Mouse (Mus musculus) liver, embryonic 12.5 days (tissue): ENCODE data around the gene Mdm2. TPM values are rescaled to one million over a fixed set of nuclear protein-coding genes. Genes with fewer than 3 reads are reported as not detected.

ENCODE experiments used
- ATAC-seq: fragments of 200-750 bp; cut with Nextera tagmentation; 2 replicates; pipeline ENCODE4 v1.8.0; 2017; ENCODE audit warnings: moderate number of reproducible peaks, mild to moderate bottlenecking, moderate library complexity
- H3K27ac ChIP-seq: fragments of 300-500 bp; sonication (generic); 2 replicates; pipeline ENCODE4 v1.5.1; 2016; ENCODE audit warnings: mild to moderate bottlenecking
- H3K27me3 ChIP-seq: fragments of 300-500 bp; sonication (generic); replicated peaks from 2 replicates; pipeline ENCODE4 v1.6.1; 2016; ENCODE audit warnings: mild to moderate bottlenecking, moderate library complexity
- H3K36me3 ChIP-seq: fragments of 300-500 bp; sonication (generic); 2 replicates; pipeline ENCODE4 v1.6.1; 2016; ENCODE audit warnings: mild to moderate bottlenecking, moderate library complexity
- H3K4me1 ChIP-seq: fragments of 300-500 bp; sonication (generic); 2 replicates; pipeline ENCODE4 v1.6.1; 2016
- H3K4me2 ChIP-seq: fragments of 300-500 bp; sonication (generic); 2 replicates; pipeline ENCODE4 v1.6.1; 2016; ENCODE audit warnings: mild to moderate bottlenecking, moderate library complexity
- H3K4me3 ChIP-seq: fragments of 300-500 bp; sonication (generic); 2 replicates; pipeline ENCODE4 v1.5.1; 2016; ENCODE audit warnings: mild to moderate bottlenecking, moderate library complexity
- H3K9ac ChIP-seq: fragments of 300-500 bp; sonication (generic); 2 replicates; pipeline ENCODE4 v1.6.1; 2016; ENCODE audit warnings: mild to moderate bottlenecking, moderate library complexity
- H3K9me3 ChIP-seq: fragments of 300-500 bp; sonication (generic); replicated peaks from 2 replicates; pipeline ENCODE4 v1.6.1; 2016; ENCODE audit warnings: mild to moderate bottlenecking, moderate library complexity
- WGBS: fragments of 180-500 bp; shearing (Covaris S2); methylation state at CpG from one replicate; pipeline ENCODE4 v1.1.7; 2016; ENCODE audit not compliant: insufficient replicate concordance; 5-methylcytosine and 5-hydroxymethylcytosine counted together
- polyA plus RNA-seq: library from polyadenylated mRNA; unstranded; fragments of >200 nt; fragmentation: Nextera tagmentation; extraction: Ambion mirVana; gene quantifications from 2 replicates; pipeline ENCODE4 v1.2.1, GENCODE M21; 2016

The Mdm2 gene
- polyA plus RNA-seq, 1 experiment from 2014 or later, result 36.9 TPM

- Histone ChIP-seq H3K4me3 (peak overlapping the region; percentile 1; the same call in 1 of the 2 replicates), H3K27me3 (0 out of 2 replicates have a peak, but pooled peaks cover 4% of the 10 kb centered on the region), H3K9ac (no peak overlapping the region), H3K36me3 (no peaks in the 10 kb centered on the region), H3K27ac (no peak overlapping the region), H3K4me2 (peak overlapping the region; percentile 54), H3K4me1 (peaks cover 34% of the 10 kb centered on the region), H3K9me3 (no peaks in the 10 kb centered on the region)
- ATAC-seq, result no peak
- WGBS, result 39% methylated on average over 20 of the region's 20 CpGs
These were observed 35.2 kb downstream of the Mdm2 start for GRCm38 (mm10) chr10:117675096-117676035.

- no peaks in the 10 kb centered on the region for H3K36me3 ChIP-seq
- peaks cover 34% of the 10 kb centered on the region for H3K4me1 ChIP-seq
- no peaks in the 10 kb centered on the region for H3K9me3 ChIP-seq
- H3K27me3 ChIP-seq, result 0 out of 2 replicates have a peak, but pooled peaks cover 4% of the 10 kb centered on the region
- H3K9ac ChIP-seq, result no peak overlapping the region
- H3K4me2 ChIP-seq, result no peak overlapping the region
- no peak for ATAC-seq
- 59% methylated on average over 3 of the region's 3 CpGs for WGBS
- no peak overlapping the region for H3K27ac ChIP-seq
- no peak overlapping the region for H3K4me3 ChIP-seq
These were observed 36.1 kb downstream of the Mdm2 start for GRCm38 (mm10) chr10:117674359-117675019.

GRCm38 (mm10) chr10:117673913-117674312, 36.6 kb downstream of the Mdm2 start:
- no peak for ATAC-seq
- Histone ChIP-seq H3K4me2 (no peak overlapping the region), H3K27me3 (0 out of 2 replicates have a peak, but pooled peaks cover 4% of the 10 kb centered on the region), H3K27ac (no peak overlapping the region), H3K4me3 (no peak overlapping the region), H3K9ac (no peak overlapping the region), H3K36me3 (no peaks in the 10 kb centered on the region), H3K4me1 (peaks cover 31% of the 10 kb centered on the region), H3K9me3 (no peaks in the 10 kb centered on the region)
- WGBS, result 79% methylated on average over 1 of the region's 1 CpGs

- Histone ChIP-seq H3K27me3 (0 out of 2 replicates have a peak, but pooled peaks cover 4% of the 10 kb centered on the region), H3K4me1 (peaks cover 19% of the 10 kb centered on the region), H3K27ac (no peak overlapping the region), H3K9ac (no peak overlapping the region), H3K4me3 (no peak overlapping the region), H3K9me3 (no peaks in the 10 kb centered on the region), H3K4me2 (no peak overlapping the region), H3K36me3 (no peaks in the 10 kb centered on the region)
- WGBS, result 66% methylated on average over 7 of the region's 7 CpGs
- no peak for ATAC-seq
These were observed 37.9 kb downstream of the Mdm2 start for GRCm38 (mm10) chr10:117672693-117673092.

GRCm38 (mm10) chr10:117671930-117672666, 38.5 kb downstream of the Mdm2 start:
- WGBS, result 72% methylated on average over 13 of the region's 13 CpGs
- Histone ChIP-seq H3K4me1 (peaks cover 14% of the 10 kb centered on the region), H3K27me3 (0 out of 2 replicates have a peak, but pooled peaks cover 4% of the 10 kb centered on the region), H3K36me3 (no peaks in the 10 kb centered on the region), H3K4me2 (no peak overlapping the region), H3K4me3 (no peak overlapping the region), H3K27ac (no peak overlapping the region), H3K9me3 (no peaks in the 10 kb centered on the region), H3K9ac (no peak overlapping the region)
- ATAC-seq, result no peak

GRCm38 (mm10) chr10:117671266-117671665, 39.3 kb downstream of the Mdm2 start:
- H3K36me3 ChIP-seq, result no peaks in the 10 kb centered on the region
- H3K27me3 ChIP-seq, result 0 out of 2 replicates have a peak, but pooled peaks cover 4% of the 10 kb centered on the region
- H3K27ac ChIP-seq, result no peak overlapping the region
- H3K4me2 ChIP-seq, result no peak overlapping the region
- peaks cover 9% of the 10 kb centered on the region for H3K4me1 ChIP-seq
- no peaks in the 10 kb centered on the region for H3K9me3 ChIP-seq
- no peak for ATAC-seq
- H3K9ac ChIP-seq, result no peak overlapping the region
- H3K4me3 ChIP-seq, result no peak overlapping the region
- 74% methylated on average over 9 of the region's 9 CpGs for whole genome bisulfite sequencing

- Histone ChIP-seq H3K36me3 (no peaks in the 10 kb centered on the region), H3K9ac (no peak overlapping the region), H3K27ac (no peak overlapping the region), H3K4me1 (peaks cover 4% of the 10 kb centered on the region; the same call in 1 of the 2 replicates), H3K9me3 (no peaks in the 10 kb centered on the region), H3K4me2 (no peak overlapping the region), H3K27me3 (0 out of 2 replicates have a peak, but pooled peaks cover 4% of the 10 kb centered on the region), H3K4me3 (no peak overlapping the region)
- no peak for ATAC-seq
- 69% methylated on average over 5 of the region's 5 CpGs for WGBS
These were observed 39.8 kb downstream of the Mdm2 start for GRCm38 (mm10) chr10:117670791-117671190.

GRCm38 (mm10) chr10:117670092-117670491, 40.5 kb downstream of the Mdm2 start:
- Histone ChIP-seq H3K36me3 (no peaks in the 10 kb centered on the region), H3K27me3 (no peaks in the 10 kb centered on the region), H3K27ac (no peak overlapping the region), H3K9ac (no peak overlapping the region), H3K4me3 (no peak overlapping the region), H3K9me3 (no peaks in the 10 kb centered on the region), H3K4me2 (no peak overlapping the region), H3K4me1 (no peaks in the 10 kb centered on the region)
- no peak for ATAC-seq
- 69% methylated on average over 3 of the region's 3 CpGs for WGBS

- no peak for ATAC-seq
- no peak overlapping the region for H3K27ac ChIP-seq
These were observed 41.0 kb downstream of the Mdm2 start for GRCm38 (mm10) chr10:117669449-117670090.

GRCm38 (mm10) chr10:117668546-117669300, 41.8 kb downstream of the Mdm2 start:
- Histone ChIP-seq H3K9ac (no peak overlapping the region), H3K4me3 (no peak overlapping the region), H3K36me3 (no peaks in the 10 kb centered on the region), H3K4me2 (no peak overlapping the region), H3K27me3 (no peaks in the 10 kb centered on the region), H3K9me3 (no peaks in the 10 kb centered on the region), H3K27ac (no peak overlapping the region), H3K4me1 (0 out of 2 replicates have a peak, but pooled peaks cover 4% of the 10 kb centered on the region)
- WGBS, result 70% methylated on average over 10 of the region's 10 CpGs
- ATAC-seq, result no peak

More at GRCm38 (mm10) chr10:117669449-117670090, 41.0 kb downstream of the Mdm2 start:
- H3K9ac ChIP-seq, result no peak overlapping the region
- no peaks in the 10 kb centered on the region for H3K4me1 ChIP-seq
- H3K27me3 ChIP-seq, result no peaks in the 10 kb centered on the region
- WGBS, result 76% methylated on average over 10 of the region's 10 CpGs
- no peaks in the 10 kb centered on the region for H3K36me3 ChIP-seq
- no peaks in the 10 kb centered on the region for H3K9me3 ChIP-seq
- H3K4me3 ChIP-seq, result no peak overlapping the region
- no peak overlapping the region for H3K4me2 ChIP-seq
